Mouse (Mus musculus) limb, embryonic 15.5 days (tissue): ENCODE data around the gene Morc3. TPM values are rescaled to one million over a fixed set of nuclear protein-coding genes. Genes with fewer than 3 reads are reported as not detected.
A peak's percentile ranks its signal among the peaks of the same experiment; 100 is the strongest.

Experiments used
- ATAC-seq: fragments of 200-750 bp; cut with Nextera tagmentation; 2 replicates; pipeline ENCODE4 v1.8.0; 2017; ENCODE audit warnings: low read depth, moderate TSS enrichment; ENCODE audit not compliant: insufficient number of reproducible peaks, low FRiP score, low TSS enrichment
- H3K27ac ChIP-seq: fragments of 300-500 bp; sonication (generic); 2 replicates; pipeline ENCODE4 v1.5.1; 2015; ENCODE audit warnings: moderate library complexity, mild to moderate bottlenecking, inconsistent platforms
- H3K27me3 ChIP-seq: fragments of 300-500 bp; sonication (generic); 2 replicates; pipeline ENCODE4 v1.6.1; 2015; ENCODE audit warnings: inconsistent platforms
- H3K36me3 ChIP-seq: fragments of 300-500 bp; sonication (generic); 2 replicates; pipeline ENCODE4 v1.6.1; 2015; ENCODE audit warnings: inconsistent platforms
- H3K4me1 ChIP-seq: fragments of 300-500 bp; sonication (generic); 2 replicates; pipeline ENCODE4 v1.6.1; 2015; ENCODE audit warnings: inconsistent platforms
- H3K4me2 ChIP-seq: fragments of 300-500 bp; sonication (generic); 2 replicates; pipeline ENCODE4 v1.6.1; 2015; ENCODE audit warnings: mild to moderate bottlenecking, inconsistent platforms
- H3K4me3 ChIP-seq: fragments of 300-500 bp; sonication (generic); 2 replicates; pipeline ENCODE4 v1.5.1; 2015; ENCODE audit warnings: mild to moderate bottlenecking, inconsistent platforms
- H3K9ac ChIP-seq: fragments of 300-500 bp; sonication (generic); 2 replicates; pipeline ENCODE4 v1.6.1; 2015; ENCODE audit warnings: inconsistent platforms
- H3K9me3 ChIP-seq: fragments of 300-500 bp; sonication (generic); 2 replicates; pipeline ENCODE4 v1.6.1; 2016; ENCODE audit warnings: inconsistent platforms
- WGBS: fragments of 180-500 bp; shearing (Covaris S2); methylation state at CpG from one replicate; pipeline ENCODE4 v1.1.7; 2015; 5-methylcytosine and 5-hydroxymethylcytosine counted together
- polyA plus RNA-seq: library from polyadenylated mRNA; unstranded; fragments of >200 nt; fragmentation: Nextera tagmentation; extraction: Ambion mirVana; gene quantifications from 2 replicates; pipeline ENCODE4 v1.2.1, GENCODE M21; 2015

Gene Morc3
- polyA plus RNA-seq, 1 experiment from 2014 or later = 28.2 TPM

- 88% methylated on average over 6 of the region's 6 CpGs for WGBS
- Histone ChIP-seq H3K27ac (no peak overlapping the region), H3K4me1 (peaks cover 13% of the 10 kb centered on the region), H3K4me3 (peak overlapping the region; percentile 92), H3K27me3 (no peaks in the 10 kb centered on the region), H3K4me2 (peak overlapping the region; percentile 69), H3K9me3 (no peaks in the 10 kb centered on the region), H3K9ac (no peak overlapping the region), H3K36me3 (no peaks in the 10 kb centered on the region)
- no peak for ATAC-seq
Observed at GRCm38 (mm10) chr16:93833551-93833950, 1.6 kb downstream of the Morc3 start.

GRCm38 (mm10) chr16:93834076-93834475 is 2.2 kb downstream of the Morc3 start:
- WGBS = 90% methylated on average over 2 of the region's 2 CpGs
- H3K27me3 ChIP-seq = no peaks in the 10 kb centered on the region
- H3K9ac ChIP-seq = no peak overlapping the region
- no peak for ATAC-seq
- peaks cover 13% of the 10 kb centered on the region for H3K4me1 ChIP-seq
- H3K4me3 ChIP-seq = no peak overlapping the region
- H3K27ac ChIP-seq = no peak overlapping the region
- no peaks in the 10 kb centered on the region for H3K9me3 ChIP-seq
- H3K4me2 ChIP-seq = no peak overlapping the region
- no peaks in the 10 kb centered on the region for H3K36me3 ChIP-seq

GRCm38 (mm10) chr16:93839049-93839448 is 7.1 kb downstream of the Morc3 start:
- Histone ChIP-seq H3K9ac (no peak overlapping the region), H3K4me2 (no peak overlapping the region), H3K9me3 (no peaks in the 10 kb centered on the region), H3K4me1 (no peaks in the 10 kb centered on the region; the same call in 1 of the 2 replicates), H3K27ac (no peak overlapping the region), H3K27me3 (no peaks in the 10 kb centered on the region), H3K4me3 (no peak overlapping the region), H3K36me3 (no peaks in the 10 kb centered on the region)
- 90% methylated on average over 1 of the region's 1 CpGs for WGBS
- no peak for ATAC-seq

DNA sequence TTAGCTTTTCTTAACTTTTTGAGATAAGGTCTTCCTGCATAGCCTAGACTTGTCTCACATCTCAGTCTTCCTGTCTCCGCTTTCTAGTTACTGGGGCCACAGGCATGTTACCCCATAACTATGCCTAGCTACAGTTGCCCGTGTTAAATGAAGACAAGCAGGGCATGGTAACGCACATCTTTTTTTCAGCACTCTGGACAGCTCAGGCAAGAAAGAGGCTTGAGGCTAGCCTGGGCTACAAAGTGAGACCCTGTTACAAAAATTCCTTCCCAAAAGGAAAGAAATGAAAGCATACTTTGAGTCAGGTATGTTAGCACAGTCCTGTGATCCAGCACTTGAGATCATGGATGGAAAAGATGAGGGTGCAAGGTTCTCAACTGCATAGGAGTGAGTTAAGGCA is 18.6 kb downstream of the Morc3 start:
- H3K4me3 ChIP-seq = no peak overlapping the region
- no peak overlapping the region for H3K27ac ChIP-seq
- ATAC-seq = no peak
- H3K9me3 ChIP-seq = no peaks in the 10 kb centered on the region
- no peaks in the 10 kb centered on the region for H3K27me3 ChIP-seq
- no peaks in the 10 kb centered on the region for H3K4me1 ChIP-seq
- peaks cover 78% of the 10 kb centered on the region for H3K36me3 ChIP-seq
- 97% methylated on average over 3 of the region's 3 CpGs for WGBS
- no peak overlapping the region for H3K9ac ChIP-seq
- H3K4me2 ChIP-seq = no peak overlapping the region

- no peak for ATAC-seq
- no peak overlapping the region for H3K4me3 ChIP-seq
- H3K27ac ChIP-seq = no peak overlapping the region
- H3K4me2 ChIP-seq = no peak overlapping the region
- H3K4me1 ChIP-seq = no peaks in the 10 kb centered on the region
- no peak overlapping the region for H3K9ac ChIP-seq
- H3K27me3 ChIP-seq = no peaks in the 10 kb centered on the region
- 83% methylated on average over 4 of the region's 4 CpGs for WGBS
- no peaks in the 10 kb centered on the region for H3K9me3 ChIP-seq
- peaks cover 66% of the 10 kb centered on the region for H3K36me3 ChIP-seq
Observed at GRCm38 (mm10) chr16:93859967-93860366, 28.0 kb downstream of the Morc3 start.

- Histone ChIP-seq H3K4me1 (no peaks in the 10 kb centered on the region), H3K27ac (no peak overlapping the region), H3K36me3 (peaks cover 66% of the 10 kb centered on the region), H3K9ac (no peak overlapping the region), H3K27me3 (no peaks in the 10 kb centered on the region), H3K4me3 (no peak overlapping the region), H3K4me2 (no peak overlapping the region), H3K9me3 (no peaks in the 10 kb centered on the region)
- no peak for ATAC-seq
Observed at GRCm38 (mm10) chr16:93860686-93861085, 28.8 kb downstream of the Morc3 start.

DNA sequence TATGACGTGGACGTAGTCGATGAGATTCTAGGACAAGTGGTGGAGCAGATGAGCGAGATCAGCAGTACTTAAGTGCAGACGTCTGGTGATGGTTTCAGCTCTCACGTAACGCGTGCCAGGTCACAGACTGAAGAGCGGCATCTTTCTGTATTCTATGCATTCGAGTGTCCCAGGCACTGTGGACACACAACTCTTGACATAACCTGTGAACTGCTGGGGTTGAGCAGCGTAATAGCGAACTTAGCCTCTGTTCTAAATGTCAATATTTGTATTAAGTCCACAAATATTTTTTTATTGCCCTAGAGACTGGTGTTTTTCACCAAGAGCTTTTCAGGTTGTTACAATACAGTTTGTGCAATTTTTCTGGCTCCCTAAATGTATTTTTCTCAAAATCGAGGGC is 42.9 kb downstream of the Morc3 start:
- Histone ChIP-seq H3K27me3 (no peaks in the 10 kb centered on the region), H3K9me3 (no peaks in the 10 kb centered on the region), H3K27ac (no peak overlapping the region), H3K4me2 (no peak overlapping the region), H3K36me3 (peaks cover 71% of the 10 kb centered on the region), H3K4me3 (no peak overlapping the region), H3K9ac (no peak overlapping the region), H3K4me1 (no peaks in the 10 kb centered on the region)
- WGBS = 91% methylated on average over 13 of the region's 13 CpGs
- ATAC-seq = no peak

- Histone ChIP-seq H3K27ac (no peak overlapping the region), H3K9me3 (no peaks in the 10 kb centered on the region), H3K4me1 (no peaks in the 10 kb centered on the region), H3K9ac (no peak overlapping the region), H3K4me2 (no peak overlapping the region), H3K36me3 (peaks cover 43% of the 10 kb centered on the region), H3K27me3 (no peaks in the 10 kb centered on the region), H3K4me3 (no peak overlapping the region)
- ATAC-seq = no peak
- 93% methylated on average over 6 of the region's 6 CpGs for WGBS
Observed at GRCm38 (mm10) chr16:93877612-93878380, 45.9 kb downstream of the Morc3 start.

GRCm38 (mm10) chr16:93883423-93884085 is 51.6 kb downstream of the Morc3 start, which contains the start of gene Chaf1b:
Chaf1b (plus strand) TSS chr16:93883901.
- H3K4me3 ChIP-seq = peak within 1 kb of the TSS; percentile 85
- peak within 1 kb of the TSS; percentile 86 for H3K4me2 ChIP-seq
- no peaks in the 10 kb centered on the region for H3K27me3 ChIP-seq
- H3K4me1 ChIP-seq = peaks cover 16% of the 10 kb centered on the region
- WGBS = under 1% methylated on average over 54 of the region's 54 CpGs
- H3K9ac ChIP-seq = peak within 1 kb of the TSS; percentile 67
- no peaks in the 10 kb centered on the region for H3K9me3 ChIP-seq
- ATAC-seq = peak; percentile 91
- H3K27ac ChIP-seq = peak within 1 kb of the TSS; percentile 50; the same call in 1 of the 2 replicates
- peaks cover 9% of the 10 kb centered on the region for H3K36me3 ChIP-seq

GRCm38 (mm10) chr16:93884086-93884721 is 52.3 kb downstream of the Morc3 start:
- peak; percentile 59; the same call in 1 of the 2 replicates for ATAC-seq
- under 1% methylated on average over 43 of the region's 43 CpGs for WGBS
- 0 out of 2 replicates have a peak overlapping the region, but pooled peaks have one; percentile 50 for H3K27ac ChIP-seq

GRCm38 (mm10) chr16:93884722-93885113 is 52.8 kb downstream of the Morc3 start:
- 48% methylated on average over 5 of the region's 5 CpGs for WGBS

More at GRCm38 (mm10) chr16:93884086-93884721, 52.3 kb downstream of the Morc3 start:
- Histone ChIP-seq H3K4me2 (peak overlapping the region; percentile 86), H3K36me3 (peaks cover 15% of the 10 kb centered on the region), H3K4me1 (peaks cover 16% of the 10 kb centered on the region), H3K9me3 (no peaks in the 10 kb centered on the region), H3K4me3 (peak overlapping the region; percentile 85), H3K27me3 (no peaks in the 10 kb centered on the region), H3K9ac (peak overlapping the region; percentile 67)

DNA sequence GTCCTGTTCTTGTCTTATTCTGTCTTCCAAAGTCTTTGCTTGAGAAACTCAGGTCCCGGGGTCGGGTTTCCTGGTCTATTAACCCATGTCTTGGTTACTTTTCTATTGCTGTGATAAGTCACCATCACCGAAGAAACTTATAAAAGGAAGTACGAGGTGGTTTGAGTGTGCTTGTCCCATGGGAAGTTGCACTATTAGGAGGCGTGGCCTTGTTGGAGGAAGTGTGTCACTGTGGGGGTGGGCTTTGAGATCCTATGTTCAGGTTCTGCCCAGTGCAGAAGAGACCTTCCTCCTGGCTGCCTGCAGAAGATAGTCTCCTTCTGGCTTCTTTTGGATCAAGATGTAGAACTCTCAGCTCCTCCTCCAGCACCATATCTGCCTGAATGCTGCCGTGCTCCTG is 56.6 kb downstream of the Morc3 start:
- Histone ChIP-seq H3K27ac (no peak overlapping the region), H3K36me3 (peaks cover 46% of the 10 kb centered on the region), H3K4me3 (no peak overlapping the region), H3K4me1 (peaks cover 10% of the 10 kb centered on the region), H3K27me3 (no peaks in the 10 kb centered on the region), H3K9me3 (no peaks in the 10 kb centered on the region), H3K4me2 (no peak overlapping the region), H3K9ac (no peak overlapping the region)
- WGBS = 87% methylated on average over 6 of the region's 6 CpGs
- ATAC-seq = no peak

More at GRCm38 (mm10) chr16:93884722-93885113, 52.8 kb downstream of the Morc3 start:
- Histone ChIP-seq H3K4me2 (peak overlapping the region; percentile 86), H3K4me1 (peaks cover 16% of the 10 kb centered on the region), H3K9ac (peak overlapping the region; percentile 67; the same call in 1 of the 2 replicates), H3K36me3 (peaks cover 15% of the 10 kb centered on the region), H3K27ac (no peak overlapping the region), H3K27me3 (no peaks in the 10 kb centered on the region), H3K9me3 (no peaks in the 10 kb centered on the region), H3K4me3 (peak overlapping the region; percentile 85)
- no peak for ATAC-seq
